Mouse (Mus musculus) limb, embryonic 11.5 days (tissue): Measurements from ENCODE around the gene Scrn2. TPM values are rescaled to one million over a fixed set of nuclear protein-coding genes. Genes with fewer than 3 reads are reported as not detected.

Experiments used
- ATAC-seq: fragments of 200-750 bp; cut with Nextera tagmentation; 2 replicates; pipeline ENCODE4 v1.8.0; 2017; ENCODE audit warnings: low read depth; ENCODE audit not compliant: insufficient number of reproducible peaks, low FRiP score, low TSS enrichment
- DNase-seq: peaks from one replicate; pipeline ENCODE4 v3.0.0-alpha.2; 2015; ENCODE audit warnings: low spot score
- H3K27ac ChIP-seq: fragments of 300-500 bp; sonication (generic); replicated peaks from 2 replicates; pipeline ENCODE4 v1.5.1; 2014; ENCODE audit warnings: low read depth, mild to moderate bottlenecking, low read length
- H3K27me3 ChIP-seq: fragments of 300-500 bp; sonication (generic); 2 replicates; pipeline ENCODE4 v1.6.1; 2014; ENCODE audit warnings: mild to moderate bottlenecking, low read length, mixed read lengths; ENCODE audit not compliant: control insufficient read depth, insufficient read depth
- H3K36me3 ChIP-seq: fragments of 300-500 bp; sonication (generic); 2 replicates; pipeline ENCODE4 v1.6.1; 2014; ENCODE audit warnings: mild to moderate bottlenecking, low read length, moderate library complexity, mixed read lengths; ENCODE audit not compliant: control insufficient read depth, insufficient read depth
- H3K4me1 ChIP-seq: fragments of 300-500 bp; sonication (generic); 2 replicates; pipeline ENCODE4 v1.6.1; 2014; ENCODE audit warnings: low read length, mixed read lengths; ENCODE audit not compliant: control insufficient read depth, insufficient read depth
- H3K4me2 ChIP-seq: fragments of 300-500 bp; sonication (generic); 2 replicates; pipeline ENCODE4 v1.6.1; 2014; ENCODE audit warnings: low read depth, mild to moderate bottlenecking, moderate library complexity; ENCODE audit not compliant: severe bottlenecking
- H3K4me3 ChIP-seq: fragments of 300-500 bp; sonication (generic); 2 replicates; pipeline ENCODE4 v1.5.1; 2014; ENCODE audit warnings: low read depth, low read length
- H3K9ac ChIP-seq: fragments of 300-500 bp; sonication (generic); 2 replicates; pipeline ENCODE4 v1.6.1; 2014; ENCODE audit warnings: mild to moderate bottlenecking, low read length
- H3K9me3 ChIP-seq: fragments of 300-500 bp; sonication (generic); 2 replicates; pipeline ENCODE4 v1.6.1; 2016; ENCODE audit warnings: low read length; ENCODE audit not compliant: control insufficient read depth
- WGBS: fragments of 180-500 bp; shearing (Covaris S2); extraction: QIAGEN DNeasy Blood & Tissue Kit; methylation state at CpG from one replicate; pipeline ENCODE4 v1.1.7; 2014; 5-methylcytosine and 5-hydroxymethylcytosine counted together
- polyA plus RNA-seq: library from polyadenylated mRNA; unstranded; fragments of >200 nt; fragmentation: Nextera tagmentation; extraction: Ambion mirVana; gene quantifications from 2 replicates; pipeline ENCODE4 v1.2.1, GENCODE M21; 2014

Scrn2 gene
- polyA plus RNA-seq: 31.9 and 34.4 TPM in 2 replicates

- Histone ChIP-seq H3K4me1 (peaks cover 9% of the 10 kb centered on the region), H3K27ac (peak within 1 kb of the TSS; percentile 69), H3K36me3 (no peaks in the 10 kb centered on the region), H3K4me3 (peak within 1 kb of the TSS; percentile 57), H3K9me3 (no peaks in the 10 kb centered on the region), H3K4me2 (peak within 1 kb of the TSS; percentile 85), H3K9ac (peak within 1 kb of the TSS; percentile 84), H3K27me3 (no peaks in the 10 kb centered on the region)
- DNase-seq: peak; percentile 97
- 3% methylated on average over 25 of the region's 25 CpGs for WGBS
- ATAC-seq: 0 out of 2 replicates have a peak, but pooled peaks have one; percentile 44
These were observed at the start of gene Scrn2 for GRCm38 (mm10) chr11:97029686-97030417. Gene Scrn2 (plus strand): TSS chr11:97029938.

- DNase-seq (no peak), ATAC-seq (no peak)
- Histone ChIP-seq H3K9ac (no peak overlapping the region), H3K4me2 (no peak overlapping the region), H3K36me3 (no peaks in the 10 kb centered on the region), H3K27me3 (no peaks in the 10 kb centered on the region), H3K4me1 (peaks cover 18% of the 10 kb centered on the region), H3K9me3 (no peaks in the 10 kb centered on the region), H3K4me3 (no peak overlapping the region), H3K27ac (no peak overlapping the region)
- WGBS: 79% methylated on average over 5 of the region's 5 CpGs
These were observed 49.7 kb upstream of the Scrn2 start for GRCm38 (mm10) chr11:96980021-96980420.

- H3K9ac ChIP-seq: no peak overlapping the region
- no peaks in the 10 kb centered on the region for H3K9me3 ChIP-seq
- no peak overlapping the region for H3K27ac ChIP-seq
- H3K4me3 ChIP-seq: no peak overlapping the region
- no peaks in the 10 kb centered on the region for H3K36me3 ChIP-seq
- DNase-seq: no peak
- no peaks in the 10 kb centered on the region for H3K27me3 ChIP-seq
- no peak overlapping the region for H3K4me2 ChIP-seq
- peaks cover 27% of the 10 kb centered on the region for H3K4me1 ChIP-seq
- no peak for ATAC-seq
- 70% methylated on average over 15 of the region's 15 CpGs for WGBS
These were observed 48.3 kb upstream of the Scrn2 start for GRCm38 (mm10) chr11:96981461-96981860.

- DNase-seq: peak; percentile 89
- Histone ChIP-seq H3K27me3 (no peaks in the 10 kb centered on the region), H3K4me3 (no peak overlapping the region), H3K4me2 (peak overlapping the region; percentile 1; the same call in 1 of the 2 replicates), H3K9ac (no peak overlapping the region), H3K27ac (no peak overlapping the region), H3K9me3 (no peaks in the 10 kb centered on the region), H3K36me3 (no peaks in the 10 kb centered on the region), H3K4me1 (peaks cover 34% of the 10 kb centered on the region)
- 2% methylated on average over 7 of the region's 7 CpGs for WGBS
- ATAC-seq: no peak
These were observed 47.4 kb upstream of the Scrn2 start for GRCm38 (mm10) chr11:96982355-96982754.

GRCm38 (mm10) chr11:96982859-96983258 is 46.9 kb upstream of the Scrn2 start, which contains the start of gene Sp2:
Gene Sp2 (minus strand): TSS chr11:96982959.
- Histone ChIP-seq H3K27ac (no peak within 1 kb of the TSS), H3K4me3 (no peak within 1 kb of the TSS), H3K27me3 (no peaks in the 10 kb centered on the region), H3K4me1 (peaks cover 39% of the 10 kb centered on the region), H3K9ac (no peak within 1 kb of the TSS), H3K4me2 (peak within 1 kb of the TSS; percentile 1; the same call in 1 of the 2 replicates), H3K9me3 (no peaks in the 10 kb centered on the region), H3K36me3 (no peaks in the 10 kb centered on the region)
- DNase-seq (no peak), ATAC-seq (no peak)
- 62% methylated on average over 7 of the region's 7 CpGs for WGBS

- Histone ChIP-seq H3K9ac (no peak overlapping the region), H3K27me3 (no peaks in the 10 kb centered on the region), H3K4me1 (peaks cover 41% of the 10 kb centered on the region), H3K36me3 (no peaks in the 10 kb centered on the region), H3K9me3 (no peaks in the 10 kb centered on the region), H3K27ac (no peak overlapping the region), H3K4me2 (no peak overlapping the region), H3K4me3 (no peak overlapping the region)
- 7% methylated on average over 4 of the region's 4 CpGs for WGBS
- peak; percentile 51 for DNase-seq
- ATAC-seq: no peak
These were observed 44.8 kb upstream of the Scrn2 start for GRCm38 (mm10) chr11:96984903-96985302.

- 2% methylated on average over 3 of the region's 3 CpGs for WGBS
- Histone ChIP-seq H3K9ac (0 out of 2 replicates have a peak overlapping the region, but pooled peaks have one; percentile 34), H3K4me3 (0 out of 2 replicates have a peak overlapping the region, but pooled peaks have one; percentile 5), H3K9me3 (no peaks in the 10 kb centered on the region), H3K4me2 (no peak overlapping the region), H3K27me3 (no peaks in the 10 kb centered on the region), H3K36me3 (no peaks in the 10 kb centered on the region), H3K4me1 (peaks cover 41% of the 10 kb centered on the region), H3K27ac (peak overlapping the region; percentile 47; the same call in 1 of the 2 replicates)
- DNase-seq (peak; percentile 63), ATAC-seq (peak; percentile 38; the same call in 1 of the 2 replicates)
These were observed 43.3 kb upstream of the Scrn2 start for GRCm38 (mm10) chr11:96986463-96986862.

GRCm38 (mm10) chr11:96987873-96988655 is 41.7 kb upstream of the Scrn2 start:
- H3K36me3 ChIP-seq: no peaks in the 10 kb centered on the region
- peak overlapping the region; percentile 65 for H3K4me2 ChIP-seq
- DNase-seq (peak; percentile 57), ATAC-seq (no peak)
- H3K4me1 ChIP-seq: peaks cover 41% of the 10 kb centered on the region
- peak overlapping the region; percentile 27; the same call in 1 of the 2 replicates for H3K9ac ChIP-seq
- H3K27ac ChIP-seq: no peak overlapping the region
- H3K27me3 ChIP-seq: no peaks in the 10 kb centered on the region
- 5% methylated on average over 31 of the region's 31 CpGs for WGBS
- H3K9me3 ChIP-seq: no peaks in the 10 kb centered on the region
- H3K4me3 ChIP-seq: peak overlapping the region; percentile 26
